Mouse (Mus musculus) lung, postnatal 0 days (tissue): Measurements from ENCODE around the gene Slc38a11. TPM values are rescaled to one million over a fixed set of nuclear protein-coding genes. Genes with fewer than 3 reads are reported as not detected.

Experiments used
- ATAC-seq: fragments of 200-750 bp; cut with Nextera tagmentation; 2 replicates; pipeline ENCODE4 v1.8.0; 2017; ENCODE audit warnings: moderate library complexity
- DNase-seq: peaks from one replicate; pipeline ENCODE4 v3.0.0-alpha.2; 2016; ENCODE audit warnings: low spot score
- H3K27ac ChIP-seq: fragments of 300-500 bp; sonication (generic); 2 replicates; pipeline ENCODE4 v1.5.1; 2014; ENCODE audit warnings: antibody characterized with exemption, mild to moderate bottlenecking, low read length, mixed read lengths
- H3K27me3 ChIP-seq: fragments of 300-500 bp; sonication (generic); replicated peaks from 2 replicates; pipeline ENCODE4 v1.6.1; 2014; ENCODE audit warnings: low read length, mixed read lengths; ENCODE audit not compliant: insufficient read depth
- H3K36me3 ChIP-seq: fragments of 300-500 bp; sonication (generic); 2 replicates; pipeline ENCODE4 v1.6.1; 2014; ENCODE audit warnings: low read length, mixed read lengths; ENCODE audit not compliant: insufficient read depth
- H3K4me1 ChIP-seq: fragments of 300-500 bp; sonication (generic); 2 replicates; pipeline ENCODE4 v1.6.1; 2014; ENCODE audit warnings: antibody characterized with exemption, low read depth, low read length, mixed read lengths; ENCODE audit not compliant: insufficient read depth
- H3K4me2 ChIP-seq: fragments of 300-500 bp; sonication (generic); replicated peaks from 2 replicates; pipeline ENCODE4 v1.6.1; 2014; ENCODE audit warnings: low read depth, mild to moderate bottlenecking, low read length, moderate library complexity, mixed read lengths
- H3K4me3 ChIP-seq: fragments of 300-500 bp; sonication (generic); 2 replicates; pipeline ENCODE4 v1.5.1; 2014; ENCODE audit warnings: low read depth, low read length
- H3K9ac ChIP-seq: fragments of 300-500 bp; sonication (generic); replicated peaks from 2 replicates; pipeline ENCODE4 v1.6.1; 2014; ENCODE audit warnings: low read depth, mild to moderate bottlenecking
- H3K9me3 ChIP-seq: fragments of 300-500 bp; sonication (generic); 2 replicates; pipeline ENCODE4 v1.6.1; 2016; ENCODE audit warnings: low read length, mixed read lengths
- CTCF ChIP-seq: IDR thresholded peaks from 2 replicates; pipeline ENCODE4 v1.5.1; 2016; ENCODE audit warnings: antibody characterized with exemption, mild to moderate bottlenecking
- EP300 ChIP-seq: IDR thresholded peaks from 2 replicates; pipeline ENCODE4 v1.6.1; 2016; ENCODE audit warnings: antibody characterized with exemption, mild to moderate bottlenecking, control low read depth
- WGBS: fragments of 180-500 bp; shearing (Covaris S2); extraction: QIAGEN DNeasy Blood & Tissue Kit; methylation state at CpG from one replicate; pipeline ENCODE4 v1.1.7; 2014; 5-methylcytosine and 5-hydroxymethylcytosine counted together
- polyA plus RNA-seq: library from polyadenylated mRNA; unstranded; fragments of >200 nt; fragmentation: Nextera tagmentation; extraction: Ambion mirVana; gene quantifications from 2 replicates; pipeline ENCODE4 v1.2.1, GENCODE M21; 2015

Slc38a11 gene
- polyA plus RNA-seq, 1 experiment from 2014 or later, result 0.23 TPM

GRCm38 (mm10) chr2:65337378-65338140 lies 26.3 kb downstream of the Slc38a11 start:
- Histone ChIP-seq H3K9me3 (no peaks in the 10 kb centered on the region), H3K27ac (no peak overlapping the region), H3K4me2 (no peak overlapping the region), H3K4me1 (no peaks in the 10 kb centered on the region), H3K4me3 (no peak overlapping the region), H3K9ac (no peak overlapping the region), H3K36me3 (no peaks in the 10 kb centered on the region), H3K27me3 (no peaks in the 10 kb centered on the region)
- TF ChIP-seq CTCF (peak; percentile 75), EP300 (no peak)
- WGBS, result 19% methylated on average over 13 of the region's 14 CpGs
- DNase-seq (peak; percentile 73), ATAC-seq (peak; percentile 63)

GRCm38 (mm10) chr2:65336608-65337007 lies 27.2 kb downstream of the Slc38a11 start:
- 85% methylated on average over 3 of the region's 3 CpGs for WGBS

GRCm38 (mm10) chr2:65334091-65334490 lies 29.7 kb downstream of the Slc38a11 start:
- DNase-seq, result no peak
- TF ChIP-seq CTCF (no peak), EP300 (no peak)
- WGBS, result 47% methylated on average over 9 of the region's 9 CpGs
- no peaks in the 10 kb centered on the region for H3K9me3 ChIP-seq
- H3K27me3 ChIP-seq, result no peaks in the 10 kb centered on the region
- no peak overlapping the region for H3K4me3 ChIP-seq
- ATAC-seq, result no peak
- H3K36me3 ChIP-seq, result no peaks in the 10 kb centered on the region
- no peak overlapping the region for H3K4me2 ChIP-seq
- no peaks in the 10 kb centered on the region for H3K4me1 ChIP-seq
- no peak overlapping the region for H3K27ac ChIP-seq
- no peak overlapping the region for H3K9ac ChIP-seq

More at GRCm38 (mm10) chr2:65336608-65337007, 27.2 kb downstream of the Slc38a11 start:
- H3K9me3 ChIP-seq, result no peaks in the 10 kb centered on the region
- H3K27ac ChIP-seq, result no peak overlapping the region
- no peak for DNase-seq
- H3K9ac ChIP-seq, result no peak overlapping the region
- no peaks in the 10 kb centered on the region for H3K4me1 ChIP-seq
- no peak overlapping the region for H3K4me2 ChIP-seq
- H3K36me3 ChIP-seq, result no peaks in the 10 kb centered on the region
- H3K27me3 ChIP-seq, result no peaks in the 10 kb centered on the region
- ATAC-seq, result no peak
- TF ChIP-seq CTCF, result no peak
- H3K4me3 ChIP-seq, result no peak overlapping the region

GRCm38 (mm10) chr2:65331321-65331720 lies 32.5 kb downstream of the Slc38a11 start:
- peak; percentile 83 for TF ChIP-seq CTCF
- no peak for TF ChIP-seq EP300
- no peak overlapping the region for H3K27ac ChIP-seq
- peak; percentile 48; the same call in 1 of the 2 replicates for ATAC-seq
- no peaks in the 10 kb centered on the region for H3K9me3 ChIP-seq
- H3K4me1 ChIP-seq, result no peaks in the 10 kb centered on the region
- no peak overlapping the region for H3K9ac ChIP-seq
- H3K4me2 ChIP-seq, result no peak overlapping the region
- peak; percentile 64 for DNase-seq
- H3K27me3 ChIP-seq, result no peaks in the 10 kb centered on the region
- 54% methylated on average over 2 of the region's 2 CpGs for WGBS
- no peaks in the 10 kb centered on the region for H3K36me3 ChIP-seq
- H3K4me3 ChIP-seq, result no peak overlapping the region

GRCm38 (mm10) chr2:65321998-65322754 lies 41.7 kb downstream of the Slc38a11 start:
- TF ChIP-seq EP300 (no peak), CTCF (no peak)

GRCm38 (mm10) chr2:65320975-65321374 lies 42.9 kb downstream of the Slc38a11 start:
- TF ChIP-seq EP300, result no peak
- no peak for TF ChIP-seq CTCF
- Histone ChIP-seq H3K36me3 (no peaks in the 10 kb centered on the region), H3K27me3 (no peaks in the 10 kb centered on the region), H3K4me3 (no peak overlapping the region), H3K4me2 (no peak overlapping the region), H3K9me3 (no peaks in the 10 kb centered on the region), H3K9ac (no peak overlapping the region), H3K4me1 (no peaks in the 10 kb centered on the region), H3K27ac (no peak overlapping the region)
- DNase-seq (no peak), ATAC-seq (no peak)
- WGBS, result 10% methylated on average over 2 of the region's 2 CpGs

More at GRCm38 (mm10) chr2:65321998-65322754, 41.7 kb downstream of the Slc38a11 start:
- H3K4me1 ChIP-seq, result no peaks in the 10 kb centered on the region
- H3K4me3 ChIP-seq, result no peak overlapping the region
- no peaks in the 10 kb centered on the region for H3K9me3 ChIP-seq
- no peak overlapping the region for H3K4me2 ChIP-seq
- no peaks in the 10 kb centered on the region for H3K27me3 ChIP-seq
- H3K27ac ChIP-seq, result no peak overlapping the region
- H3K9ac ChIP-seq, result no peak overlapping the region
- H3K36me3 ChIP-seq, result no peaks in the 10 kb centered on the region
- ATAC-seq (no peak), DNase-seq (no peak)
- 66% methylated on average over 6 of the region's 6 CpGs for WGBS
